Mouse (Mus musculus): ENCODE measurements around the gene Pde4c.

- TF ChIP-seq TAL1 (IDR thresholded peaks at IDR 0.05; ENCODE audit: low read length) (no peak), GATA1 (IDR thresholded peaks at IDR 0.05; ENCODE audit: low read length) (no peak)
These were observed 67.8 kb downstream of the Pde4c start for GRCm38 (mm10) chr8:70791294-70791701.

Data from erythroblast, embryonic 14.5 days (primary cell).